Mouse (Mus musculus) heart, postnatal 0 days (tissue): Measurements from ENCODE around the gene Aebp1.

ENCODE experiments used
- CTCF ChIP-seq: IDR thresholded peaks from 2 replicates; pipeline ENCODE4 v1.5.1; 2016; ENCODE audit warnings: antibody characterized with exemption, control low read depth, low read depth
- EP300 ChIP-seq: IDR thresholded peaks from 2 replicates; pipeline ENCODE4 v1.6.1; 2016; ENCODE audit warnings: antibody characterized with exemption, low read depth

- TF ChIP-seq CTCF (no peak), EP300 (no peak)
These were observed 33.1 kb upstream of the Aebp1 start for GRCm38 (mm10) chr11:5828509-5829191.
